Mouse (Mus musculus): ENCODE measurements around the gene Tff3. TPM values are rescaled to one million over a fixed set of nuclear protein-coding genes. Genes with fewer than 3 reads are reported as not detected.

Tff3 gene
- total and polyA plus RNA-seq, 3 experiments: not detected

DNA sequence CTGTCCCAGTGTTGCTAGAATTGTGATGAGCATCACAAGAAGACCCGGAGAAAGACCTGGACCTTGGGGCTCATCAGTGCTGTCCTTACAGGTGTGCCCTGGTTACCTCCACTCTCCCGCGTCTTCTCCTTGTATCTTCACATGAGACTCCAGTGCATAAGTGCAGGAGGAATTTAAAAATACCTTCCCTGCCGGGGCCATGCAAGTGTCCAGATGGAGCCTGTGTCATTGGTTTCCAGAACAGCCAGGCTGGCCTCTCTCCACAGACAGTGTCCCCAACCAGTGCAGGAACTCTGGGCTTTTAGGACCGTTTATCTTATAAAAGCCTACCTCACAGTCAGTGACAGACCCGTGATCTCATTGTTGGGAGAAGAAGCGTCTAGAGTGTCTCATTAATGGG lies 33.9 kb downstream of the Tff3 start:
- no peak overlapping the region for H3K4me3 ChIP-seq (replicated peaks in 1 of 3; ENCODE audit: low read depth in 2 of 3, low read length in 2 of 3, poor library complexity in 1 of 3)
- TF ChIP-seq MXI1 (IDR thresholded peaks at IDR 0.05; ENCODE audit: low read depth, low read length): no peak
- TF ChIP-seq CHD1 (IDR thresholded peaks at IDR 0.05; ENCODE audit: low read depth, low read length): no peak
- no peak for TF ChIP-seq ELF1 (IDR thresholded peaks at IDR 0.05; ENCODE audit: low read depth, low read length)
- no peak for TF ChIP-seq RCOR1 (conservative IDR thresholded peaks at IDR 0.05; ENCODE audit: low read depth, low read length)
- TF ChIP-seq TBP (conservative IDR thresholded peaks at IDR 0.05; ENCODE audit: low read depth, low read length): no peak
- no peak for TF ChIP-seq PAX5 (IDR thresholded peaks at IDR 0.05; ENCODE audit: low read length)
- TF ChIP-seq JUND (conservative IDR thresholded peaks at IDR 0.05; ENCODE audit: low read depth, low read length): no peak
- TF ChIP-seq UBTF (IDR thresholded peaks at IDR 0.05; ENCODE audit: low read depth, low read length): no peak
- no peak for TF ChIP-seq ZKSCAN1 (IDR thresholded peaks at IDR 0.05; ENCODE audit: borderline replicate concordance, low read depth, low read length)
- TF ChIP-seq SMC3 (IDR thresholded peaks at IDR 0.05; ENCODE audit: low read depth, low read length): no peak
- no peak for TF ChIP-seq USF1 (IDR thresholded peaks at IDR 0.05; ENCODE audit: low read depth, low read length)
- no peak for TF ChIP-seq NRF1 (IDR thresholded peaks at IDR 0.05; ENCODE audit: low read depth, low read length)
- TF ChIP-seq MAX (IDR thresholded peaks at IDR 0.05; ENCODE audit: low read length): no peak
- TF ChIP-seq MYC (IDR thresholded peaks at IDR 0.05; ENCODE audit: low read depth, low read length): no peak
- TF ChIP-seq ZMIZ1 (IDR thresholded peaks at IDR 0.05; ENCODE audit: low read depth, low read length): no peak
- TF ChIP-seq KAT2A (IDR thresholded peaks at IDR 0.05; ENCODE audit: insufficient replicate concordance, low read length): no peak
- TF ChIP-seq MAZ (IDR thresholded peaks at IDR 0.05; ENCODE audit: low read depth, low read length): no peak
- dilution Hi-C loops (cut with MboI; ENCODE audit: extremely low pct_ligation_motif_present, extremely low pct_unique_long_range_greater_than_20kb, low sequenced_read_pairs) (no loop called here), in situ Hi-C loops (cut with MboI; ENCODE audit: low pct_ligation_motif_present, low pct_unique_long_range_greater_than_20kb, low sequenced_read_pairs) (no loop called here)
- peaks cover 6% of the 10 kb centered on the region for H3K9me3 ChIP-seq (replicated peaks; ENCODE audit: low read length)
- H3K4me1 ChIP-seq (ENCODE audit: control insufficient read depth in 1 of 2, insufficient read depth in 2 of 2): peaks cover 3 to 4% of the 10 kb centered on the region in 2 experiments; a peak in 3 of 4 replicates
- peaks cover 7 to 8% of the 10 kb centered on the region in 2 experiments for H3K36me3 ChIP-seq (replicated peaks in 1 of 2; ENCODE audit: control insufficient read depth in 1 of 2, insufficient read depth in 1 of 2, low read length in 1 of 2)
- H3K4me2 ChIP-seq (ENCODE audit: insufficient read depth, low read depth, poor library complexity, severe bottlenecking): no peak overlapping the region
- no peak overlapping the region for H3K27ac ChIP-seq (ENCODE audit: insufficient read depth, low read depth)
- no peak overlapping the region for H3K9ac ChIP-seq (ENCODE audit: insufficient read depth, low read depth)
- no peak for DNase-seq (ENCODE audit: extremely low read depth)
- peaks cover 2% of the 10 kb centered on the region for H3K27me3 ChIP-seq (replicated peaks)
- H3K79me2 ChIP-seq (replicated peaks; ENCODE audit: control insufficient read depth, extremely low read depth, insufficient read depth, poor library complexity, severe bottlenecking): no peaks in the 10 kb centered on the region

DNA sequence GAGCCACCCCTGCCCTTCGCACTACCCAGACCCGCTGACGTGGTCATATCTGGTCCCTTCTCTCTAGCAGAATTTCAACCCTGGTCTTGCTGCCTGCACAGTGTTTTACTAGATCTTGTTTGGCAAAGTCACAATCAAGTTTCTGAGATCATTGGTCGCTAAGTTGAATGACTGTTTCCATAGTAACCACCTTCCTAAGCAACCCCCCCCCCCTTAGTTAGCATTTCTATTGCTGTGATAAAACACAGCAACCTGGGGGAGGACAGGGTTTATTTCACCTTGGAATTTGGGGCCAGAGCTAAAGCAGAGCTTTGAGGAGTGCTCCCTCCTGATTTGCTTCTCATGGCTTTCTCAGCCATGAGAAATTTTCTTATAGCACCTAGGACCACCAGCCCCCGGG lies 34.7 kb downstream of the Tff3 start:
- in situ Hi-C loops (cut with MboI; ENCODE audit: low pct_ligation_motif_present, low pct_unique_long_range_greater_than_20kb, low sequenced_read_pairs) (no loop called here), dilution Hi-C loops (cut with MboI; ENCODE audit: extremely low pct_ligation_motif_present, extremely low pct_unique_long_range_greater_than_20kb, low sequenced_read_pairs) (no loop called here)
- Histone ChIP-seq H3K4me2 (ENCODE audit: insufficient read depth, low read depth, poor library complexity, severe bottlenecking) (no peak overlapping the region), H3K9me3 (replicated peaks; ENCODE audit: low read length) (peaks cover 6% of the 10 kb centered on the region), H3K9ac (ENCODE audit: insufficient read depth, low read depth) (no peak overlapping the region), H3K27me3 (replicated peaks) (peaks cover under 1% of the 10 kb centered on the region), H3K4me3 (replicated peaks in 1 of 3; ENCODE audit: low read depth in 2 of 3, low read length in 2 of 3, poor library complexity in 1 of 3) (no peak overlapping the region), H3K36me3 (replicated peaks in 1 of 2; ENCODE audit: control insufficient read depth in 1 of 2, insufficient read depth in 1 of 2, low read length in 1 of 2) (peaks cover 7 to 8% of the 10 kb centered on the region in 2 experiments), H3K79me2 (replicated peaks; ENCODE audit: control insufficient read depth, extremely low read depth, insufficient read depth, poor library complexity, severe bottlenecking) (no peaks in the 10 kb centered on the region), H3K27ac (ENCODE audit: insufficient read depth, low read depth) (no peak overlapping the region), H3K4me1 (ENCODE audit: control insufficient read depth in 1 of 2, insufficient read depth in 2 of 2) (peaks cover 8 to 11% of the 10 kb centered on the region in 2 experiments)
- no peak for TF ChIP-seq CHD2 (IDR thresholded peaks at IDR 0.05; ENCODE audit: low read length)
- no peak for TF ChIP-seq ETS1 (conservative IDR thresholded peaks at IDR 0.05; ENCODE audit: low read depth, low read length)
- no peak for TF ChIP-seq RCOR1 (conservative IDR thresholded peaks at IDR 0.05; ENCODE audit: low read depth, low read length)
- TF ChIP-seq CHD1 (IDR thresholded peaks at IDR 0.05; ENCODE audit: low read depth, low read length): no peak
- TF ChIP-seq MAZ (IDR thresholded peaks at IDR 0.05; ENCODE audit: low read depth, low read length): no peak
- no peak for TF ChIP-seq CTCF (conservative IDR thresholded peaks at IDR 0.05 in 1 of 2, IDR thresholded peaks at IDR 0.05 in 1 of 2; ENCODE audit: low read depth in 2 of 2, low read length in 2 of 2)
- no peak for TF ChIP-seq MYC (IDR thresholded peaks at IDR 0.05; ENCODE audit: low read depth, low read length)
- TF ChIP-seq TBP (conservative IDR thresholded peaks at IDR 0.05; ENCODE audit: low read depth, low read length): no peak
- TF ChIP-seq ZKSCAN1 (IDR thresholded peaks at IDR 0.05; ENCODE audit: borderline replicate concordance, low read depth, low read length): no peak
- TF ChIP-seq IRF4 (IDR thresholded peaks at IDR 0.05; ENCODE audit: low read depth, low read length): no peak
- TF ChIP-seq JUN (IDR thresholded peaks at IDR 0.05; ENCODE audit: insufficient read depth, low read depth, low read length): no peak
- no peak for DNase-seq (ENCODE audit: extremely low read depth)

All from CH12.LX (cell line).